Mouse (Mus musculus) intestine, postnatal 0 days (tissue): ENCODE measurements around the gene S100z. TPM values are rescaled to one million over a fixed set of nuclear protein-coding genes. Genes with fewer than 3 reads are reported as not detected.

ENCODE experiments used
- ATAC-seq: fragments of 200-750 bp; cut with Nextera tagmentation; 2 replicates; pipeline ENCODE4 v1.8.0; 2017; ENCODE audit warnings: mild to moderate bottlenecking, moderate TSS enrichment, moderate library complexity
- H3K27ac ChIP-seq: fragments of 300-500 bp; sonication (generic); 2 replicates; pipeline ENCODE4 v1.5.1; 2014; ENCODE audit warnings: mild to moderate bottlenecking, low read depth, low read length, moderate library complexity
- H3K27me3 ChIP-seq: fragments of 300-500 bp; sonication (generic); replicated peaks from 2 replicates; pipeline ENCODE4 v1.6.1; 2014; ENCODE audit warnings: low read length, mixed read lengths; ENCODE audit not compliant: control insufficient read depth, insufficient read depth
- H3K36me3 ChIP-seq: fragments of 300-500 bp; sonication (generic); 2 replicates; pipeline ENCODE4 v1.6.1; 2014; ENCODE audit warnings: mild to moderate bottlenecking, moderate library complexity; ENCODE audit not compliant: control insufficient read depth, insufficient read depth
- H3K4me1 ChIP-seq: fragments of 300-500 bp; sonication (generic); replicated peaks from 2 replicates; pipeline ENCODE4 v1.6.1; 2014; ENCODE audit warnings: antibody characterized with exemption, low read length, mixed read lengths; ENCODE audit not compliant: control insufficient read depth, insufficient read depth
- H3K4me2 ChIP-seq: fragments of 300-500 bp; sonication (generic); replicated peaks from 2 replicates; pipeline ENCODE4 v1.6.1; 2014; ENCODE audit warnings: low read depth, mild to moderate bottlenecking, moderate library complexity
- H3K4me3 ChIP-seq: fragments of 300-500 bp; sonication (generic); 2 replicates; pipeline ENCODE4 v1.5.1; 2014; ENCODE audit warnings: low read depth, low read length
- H3K9ac ChIP-seq: fragments of 300-500 bp; sonication (generic); 2 replicates; pipeline ENCODE4 v1.6.1; 2014; ENCODE audit warnings: mild to moderate bottlenecking, low read depth, low read length
- H3K9me3 ChIP-seq: fragments of 300-500 bp; sonication (generic); 2 replicates; pipeline ENCODE4 v1.6.1; 2016; ENCODE audit warnings: mixed run types; ENCODE audit not compliant: control insufficient read depth
- CTCF ChIP-seq: sonication (generic); IDR thresholded peaks from 2 replicates; pipeline ENCODE4 v1.5.1; 2016; ENCODE audit warnings: low read depth, mild to moderate bottlenecking, control low read depth, antibody characterized with exemption, moderate library complexity
- WGBS: fragments of 180-500 bp; shearing (Covaris S2); extraction: QIAGEN DNeasy Blood & Tissue Kit; methylation state at CpG from one replicate; pipeline ENCODE4 v1.1.7; 2014; 5-methylcytosine and 5-hydroxymethylcytosine counted together
- polyA plus RNA-seq: library from polyadenylated mRNA; unstranded; fragments of >200 nt; fragmentation: Nextera tagmentation; extraction: Ambion mirVana; gene quantifications from 2 replicates; pipeline ENCODE4 v1.2.1, GENCODE M21; 2015

S100z gene
- polyA plus RNA-seq, 1 experiment from 2014 or later, result 2.1 TPM

- Histone ChIP-seq H3K27ac (peak overlapping the region; percentile 4; the same call in 1 of the 2 replicates), H3K4me1 (no peaks in the 10 kb centered on the region; the same call in 1 of the 2 replicates), H3K4me3 (no peak overlapping the region), H3K27me3 (no peaks in the 10 kb centered on the region), H3K9ac (no peak overlapping the region), H3K36me3 (no peaks in the 10 kb centered on the region), H3K9me3 (no peaks in the 10 kb centered on the region), H3K4me2 (no peak overlapping the region)
- peak; percentile 61 for ATAC-seq
- 30% methylated on average over 5 of the region's 5 CpGs for WGBS
- no peak for TF ChIP-seq CTCF
These were observed 14.8 kb upstream of the S100z start for GRCm38 (mm10) chr13:95493296-95493695.

- H3K4me2 ChIP-seq, result no peak overlapping the region
- H3K4me1 ChIP-seq, result peaks cover 3% of the 10 kb centered on the region; the same call in 1 of the 2 replicates
- H3K9ac ChIP-seq, result no peak overlapping the region
- no peak overlapping the region for H3K4me3 ChIP-seq
- 38% methylated on average over 11 of the region's 11 CpGs for WGBS
- H3K27ac ChIP-seq, result peak overlapping the region; percentile 57
- no peaks in the 10 kb centered on the region for H3K36me3 ChIP-seq
- H3K27me3 ChIP-seq, result no peaks in the 10 kb centered on the region
- no peaks in the 10 kb centered on the region for H3K9me3 ChIP-seq
- peak; percentile 86 for ATAC-seq
- no peak for TF ChIP-seq CTCF
These were observed 12.8 kb upstream of the S100z start for GRCm38 (mm10) chr13:95491327-95491726.

GRCm38 (mm10) chr13:95484664-95485063 lies 6.1 kb upstream of the S100z start:
- Histone ChIP-seq H3K4me1 (0 out of 2 replicates have a peak, but pooled peaks cover 3% of the 10 kb centered on the region), H3K27ac (no peak overlapping the region), H3K27me3 (no peaks in the 10 kb centered on the region), H3K9me3 (no peaks in the 10 kb centered on the region), H3K36me3 (no peaks in the 10 kb centered on the region), H3K9ac (no peak overlapping the region), H3K4me3 (no peak overlapping the region), H3K4me2 (no peak overlapping the region)
- WGBS, result 34% methylated on average over 5 of the region's 5 CpGs
- ATAC-seq, result no peak
- TF ChIP-seq CTCF, result no peak

GRCm38 (mm10) chr13:95481428-95481827 lies 2.9 kb upstream of the S100z start:
- Histone ChIP-seq H3K4me3 (no peak overlapping the region), H3K9ac (no peak overlapping the region), H3K27ac (no peak overlapping the region), H3K36me3 (no peaks in the 10 kb centered on the region), H3K4me1 (no peaks in the 10 kb centered on the region), H3K9me3 (no peaks in the 10 kb centered on the region), H3K4me2 (no peak overlapping the region), H3K27me3 (no peaks in the 10 kb centered on the region)
- 8% methylated on average over 4 of the region's 4 CpGs for WGBS
- peak; percentile 88 for TF ChIP-seq CTCF
- ATAC-seq, result peak; percentile 45; the same call in 1 of the 2 replicates

GRCm38 (mm10) chr13:95477173-95477572 lies 1.3 kb downstream of the S100z start:
- WGBS, result 64% methylated on average over 6 of the region's 6 CpGs
- no peak for TF ChIP-seq CTCF
- Histone ChIP-seq H3K4me1 (no peaks in the 10 kb centered on the region), H3K4me3 (no peak overlapping the region), H3K9ac (no peak overlapping the region), H3K4me2 (no peak overlapping the region), H3K36me3 (no peaks in the 10 kb centered on the region), H3K9me3 (no peaks in the 10 kb centered on the region), H3K27ac (no peak overlapping the region), H3K27me3 (no peaks in the 10 kb centered on the region)
- no peak for ATAC-seq

GRCm38 (mm10) chr13:95475124-95475523 lies 3.4 kb downstream of the S100z start:
- no peak for ATAC-seq
- no peaks in the 10 kb centered on the region for H3K36me3 ChIP-seq
- H3K9ac ChIP-seq, result no peak overlapping the region
- no peaks in the 10 kb centered on the region for H3K4me1 ChIP-seq
- no peak for TF ChIP-seq CTCF
- no peak overlapping the region for H3K4me3 ChIP-seq
- no peak overlapping the region for H3K27ac ChIP-seq
- no peaks in the 10 kb centered on the region for H3K9me3 ChIP-seq
- no peaks in the 10 kb centered on the region for H3K27me3 ChIP-seq
- no peak overlapping the region for H3K4me2 ChIP-seq
- WGBS, result 12% methylated on average over 7 of the region's 7 CpGs

- Histone ChIP-seq H3K27ac (no peak overlapping the region), H3K9ac (no peak overlapping the region), H3K27me3 (no peaks in the 10 kb centered on the region), H3K4me1 (no peaks in the 10 kb centered on the region), H3K4me3 (no peak overlapping the region), H3K36me3 (no peaks in the 10 kb centered on the region), H3K9me3 (no peaks in the 10 kb centered on the region), H3K4me2 (no peak overlapping the region)
- 79% methylated on average over 3 of the region's 3 CpGs for WGBS
- ATAC-seq, result no peak
- no peak for TF ChIP-seq CTCF
These were observed 4.2 kb downstream of the S100z start for GRCm38 (mm10) chr13:95474294-95474693.
